Mouse (Mus musculus) bone marrow macrophage, adult 2 months (primary cell): ENCODE measurements around the gene Kcnip2. TPM values are rescaled to one million over a fixed set of nuclear protein-coding genes. Genes with fewer than 3 reads are reported as not detected.
"Not testable (repeated sequence)": the region's sequence is repeated elsewhere in the genome, so short reads cannot be mapped to it uniquely, and the experiment has no call there.

Experiments
- H3K27ac ChIP-seq: 2 replicates; pipeline ENCODE4 v1.5.1; 2012; ENCODE audit warnings: low read depth, low read length; ENCODE audit not compliant: insufficient read depth
- H3K4me1 ChIP-seq: 2 replicates; pipeline ENCODE4 v1.6.1; 2012; ENCODE audit warnings: low read length; ENCODE audit not compliant: control insufficient read depth, insufficient read depth
- H3K4me3 ChIP-seq: 2 replicates; pipeline ENCODE4 v1.5.1; 2012; ENCODE audit warnings: mild to moderate bottlenecking, low read length, moderate library complexity; ENCODE audit not compliant: insufficient read depth
- CTCF ChIP-seq: IDR thresholded peaks from 2 replicates; pipeline ENCODE4 v1.5.1; 2012; ENCODE audit warnings: low read depth, mild to moderate bottlenecking, low read length, moderate library complexity
- POLR2A ChIP-seq: IDR thresholded peaks from 2 replicates; pipeline ENCODE4 v1.6.1; 2012; ENCODE audit warnings: mild to moderate bottlenecking, low read depth, low read length, borderline replicate concordance
- polyA plus RNA-seq: library from polyadenylated mRNA; stranded (reverse); fragments of >200 nt; gene quantifications from 2 replicates; pipeline ENCODE4 v1.2.4, GENCODE M21; 2012; ENCODE audit not compliant: missing spikeins, insufficient read depth, insufficient read length

The Kcnip2 gene
- polyA plus RNA-seq, 1 experiment = not detected

- Histone ChIP-seq H3K4me1 (no peaks in the 10 kb centered on the region), H3K27ac (no peak overlapping the region), H3K4me3 (peak overlapping the region; percentile 48)
- no peak for TF ChIP-seq CTCF
Observed at GRCm38 (mm10) chr19:45812115-45812514, 3.7 kb downstream of the Kcnip2 start.

- no peak for TF ChIP-seq POLR2A
- TF ChIP-seq CTCF = no peak
- H3K27ac ChIP-seq = no peak overlapping the region
- no peaks in the 10 kb centered on the region for H3K4me1 ChIP-seq
- no peak overlapping the region for H3K4me3 ChIP-seq
Observed at GRCm38 (mm10) chr19:45811028-45811674, 4.7 kb downstream of the Kcnip2 start.

- H3K4me3 ChIP-seq = no peak overlapping the region
Observed at GRCm38 (mm10) chr19:45807732-45808131, 8.1 kb downstream of the Kcnip2 start.

GRCm38 (mm10) chr19:45805817-45806216, 10.0 kb downstream of the Kcnip2 start:
- not testable (repeated sequence) for H3K27ac ChIP-seq, H3K4me3 ChIP-seq, H3K4me1 ChIP-seq

More at GRCm38 (mm10) chr19:45807732-45808131, 8.1 kb downstream of the Kcnip2 start:
- H3K27ac ChIP-seq = no peak overlapping the region
- TF ChIP-seq POLR2A = no peak
- no peak for TF ChIP-seq CTCF
- no peaks in the 10 kb centered on the region for H3K4me1 ChIP-seq

- H3K4me3 ChIP-seq = no peak overlapping the region; the same call in 1 of the 2 replicates
- TF ChIP-seq POLR2A (no peak), CTCF (peak; percentile 49)
Observed at GRCm38 (mm10) chr19:45804593-45805368, 11.1 kb downstream of the Kcnip2 start.

GRCm38 (mm10) chr19:45803408-45803807, 12.5 kb downstream of the Kcnip2 start:
- TF ChIP-seq CTCF (no peak), POLR2A (no peak)
- Histone ChIP-seq H3K4me3 (no peak overlapping the region), H3K4me1 (no peaks in the 10 kb centered on the region), H3K27ac (no peak overlapping the region)

More at GRCm38 (mm10) chr19:45804593-45805368, 11.1 kb downstream of the Kcnip2 start:
- no peaks in the 10 kb centered on the region for H3K4me1 ChIP-seq
- no peak overlapping the region for H3K27ac ChIP-seq

- Histone ChIP-seq H3K4me3 (no peak overlapping the region), H3K27ac (no peak overlapping the region), H3K4me1 (no peaks in the 10 kb centered on the region)
- TF ChIP-seq CTCF (no peak), POLR2A (no peak)
Observed at GRCm38 (mm10) chr19:45802702-45803101, 13.2 kb downstream of the Kcnip2 start.

GRCm38 (mm10) chr19:45796879-45797278, 19.0 kb downstream of the Kcnip2 start:
- no peak overlapping the region for H3K4me3 ChIP-seq
- H3K27ac ChIP-seq = no peak overlapping the region
- TF ChIP-seq POLR2A (no peak), CTCF (no peak)
- H3K4me1 ChIP-seq = no peaks in the 10 kb centered on the region

- no peak for TF ChIP-seq POLR2A
- no peak for TF ChIP-seq CTCF
- H3K4me1 ChIP-seq = no peaks in the 10 kb centered on the region; the same call in 1 of the 2 replicates
- H3K4me3 ChIP-seq = no peak overlapping the region
- no peak overlapping the region for H3K27ac ChIP-seq
Observed at GRCm38 (mm10) chr19:45796061-45796556, 19.8 kb downstream of the Kcnip2 start.

GRCm38 (mm10) chr19:45795406-45795944, 20.4 kb downstream of the Kcnip2 start:
- no peak for TF ChIP-seq CTCF
- no peak overlapping the region for H3K4me3 ChIP-seq
- peaks cover 5% of the 10 kb centered on the region for H3K4me1 ChIP-seq
- no peak overlapping the region for H3K27ac ChIP-seq

- Histone ChIP-seq H3K27ac (no peak overlapping the region), H3K4me1 (peaks cover 7% of the 10 kb centered on the region), H3K4me3 (no peak overlapping the region)
- TF ChIP-seq POLR2A = no peak
- TF ChIP-seq CTCF = no peak
Observed at GRCm38 (mm10) chr19:45794718-45795117, 21.1 kb downstream of the Kcnip2 start.
